ENCODE assay signal across 8 mouse cellular contexts in the genomic region with DNA sequence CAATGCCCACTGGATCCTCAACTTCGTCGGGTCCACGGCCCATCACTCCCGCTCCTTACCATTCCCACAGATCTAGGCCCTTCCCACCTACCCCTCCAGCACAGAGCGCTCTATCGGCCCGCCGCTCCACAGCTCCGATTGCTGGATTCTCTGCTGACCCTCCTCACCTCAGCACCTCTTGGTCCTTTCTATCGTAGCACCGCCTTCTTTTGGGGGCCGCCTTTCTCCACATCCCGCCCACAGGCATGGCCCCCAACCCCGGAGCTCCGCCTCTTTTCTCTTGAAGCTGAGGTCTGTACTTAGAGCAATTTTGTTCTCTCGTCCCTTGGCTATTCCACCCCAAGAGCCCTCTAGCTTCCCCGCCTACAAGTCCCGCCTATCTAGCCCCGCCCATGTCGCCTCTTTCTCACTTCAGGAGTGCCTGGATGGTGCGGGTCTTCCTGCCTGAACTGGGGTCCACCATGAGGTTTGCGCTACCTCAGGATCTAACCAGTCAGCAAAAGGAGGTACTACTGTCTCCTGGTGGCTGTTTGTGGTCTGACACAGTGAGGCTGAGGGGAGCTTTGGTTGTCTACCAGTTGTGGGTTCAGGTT. TPM values are rescaled to one million over a fixed set of nuclear protein-coding genes. Genes with fewer than 3 reads are reported as not detected.
DNase-seq lines count a peak whose midpoint lies in the region; ATAC-seq lines count a peak whose summit lies in the region.

Gene Garnl3 (minus strand): TSS at position 155 of the 593 bp plus-strand sequence.

- peak within 1 kb of the TSS; percentile 82 for H3K4me2 ChIP-seq in limb, embryonic 11.5 days (ENCODE audit: low read depth, severe bottlenecking)
- peak within 1 kb of the TSS; percentile 98 for H3K4me2 ChIP-seq in midbrain, embryonic 12.5 days (replicated peaks)

- H3K27ac ChIP-seq in limb, embryonic 11.5 days (replicated peaks; ENCODE audit: low read depth, low read length): 0 out of 2 replicates have a peak within 1 kb of the TSS, but pooled peaks have one; percentile 21
- no peak within 1 kb of the TSS; the same call in 1 of the 2 replicates for H3K27ac ChIP-seq in midbrain, embryonic 12.5 days (replicated peaks)

- H3K27me3 ChIP-seq in limb, embryonic 11.5 days (ENCODE audit: control insufficient read depth, insufficient read depth, low read length): peaks cover 11% of the 10 kb centered on the region
- H3K27me3 ChIP-seq in midbrain, embryonic 12.5 days: peaks cover 44% of the 10 kb centered on the region
- H3K27me3 ChIP-seq in splenic B cell, adult 2 months (ENCODE audit: control insufficient read depth, insufficient read depth, low read length, poor library complexity, severe bottlenecking): no peaks in the 10 kb centered on the region

- H3K9me3 ChIP-seq in limb, embryonic 11.5 days (ENCODE audit: control insufficient read depth, low read length): no peaks in the 10 kb centered on the region
- no peaks in the 10 kb centered on the region for H3K9me3 ChIP-seq in midbrain, embryonic 12.5 days

- H3K9ac ChIP-seq in limb, embryonic 11.5 days (ENCODE audit: low read length): no peak within 1 kb of the TSS
- peak within 1 kb of the TSS; percentile 85; the same call in 1 of the 2 replicates for H3K9ac ChIP-seq in midbrain, embryonic 12.5 days (replicated peaks)

- WGBS in limb, embryonic 11.5 days: under 1% methylated on average over 22 of the region's 22 CpGs
- 1% methylated on average over 22 of the region's 22 CpGs for WGBS in midbrain, embryonic 12.5 days

- peak; percentile 10 for ATAC-seq in common myeloid progenitor, adult 5-6 weeks (replicated peaks; ENCODE audit: low read depth, poor library complexity, severe bottlenecking)
- ATAC-seq in granulocyte monocyte progenitor cell, adult 5-6 weeks (replicated peaks; ENCODE audit: poor library complexity, severe bottlenecking): peak; percentile 8
- ATAC-seq in limb, embryonic 11.5 days (ENCODE audit: insufficient number of reproducible peaks, low FRiP score, low TSS enrichment, low read depth): peak; percentile 41
- peak; percentile 60 for ATAC-seq in midbrain, embryonic 12.5 days (ENCODE audit: low FRiP score, low read depth)

- H3K4me1 ChIP-seq in limb, embryonic 11.5 days (ENCODE audit: control insufficient read depth, insufficient read depth, low read length): peaks cover 3% of the 10 kb centered on the region; the same call in 1 of the 2 replicates
- H3K4me1 ChIP-seq in midbrain, embryonic 12.5 days: peaks cover 14% of the 10 kb centered on the region

- H3K4me3 ChIP-seq in limb, embryonic 11.5 days (ENCODE audit: low read depth, low read length): peak within 1 kb of the TSS; percentile 49
- peak within 1 kb of the TSS; percentile 75 for H3K4me3 ChIP-seq in midbrain, embryonic 12.5 days

- DNase-seq in urinary bladder, postnatal 14 days (ENCODE audit: low spot score): peak; percentile 64
- DNase-seq in urinary bladder, adult 2 months (ENCODE audit: low spot score): no peak
- peak; percentile 55 for DNase-seq in kidney, adult 18-20 months
- DNase-seq in limb, embryonic 11.5 days (ENCODE audit: low spot score): peak; percentile 63
- peak; percentile 71 for DNase-seq in splenic B cell, adult 2 months (ENCODE audit: low read depth, low spot score)

- no peaks in the 10 kb centered on the region for H3K36me3 ChIP-seq in limb, embryonic 11.5 days (ENCODE audit: control insufficient read depth, insufficient read depth, low read length)
- no peaks in the 10 kb centered on the region for H3K36me3 ChIP-seq in midbrain, embryonic 12.5 days
- H3K36me3 ChIP-seq in splenic B cell, adult 2 months (ENCODE audit: control insufficient read depth, insufficient read depth, low read length, poor library complexity, severe bottlenecking): no peaks in the 10 kb centered on the region

RNA-seq across cellular contexts. Expression of gene Garnl3, which starts in this region (rescaled TPM):
- polyA plus RNA-seq in urinary bladder, adult 2 months (2012; rRNA removed): 3.7 TPM in 2 replicates
- total RNA-seq in common myeloid progenitor, adult 5-6 weeks (2017): 1.1 and 21.5 TPM in 2 replicates
- not detected in 2 replicates for total RNA-seq in granulocyte monocyte progenitor cell, adult 5-6 weeks (2014; fragmentation: Nextera tagmentation)
- 0.13 TPM in 1 of 2 replicates, not detected in the other for total RNA-seq in granulocyte monocyte progenitor cell, adult 5-6 weeks (2017)
- polyA plus RNA-seq in limb, embryonic 11.5 days (2014; fragmentation: Nextera tagmentation; extraction: Ambion mirVana): 10.4 and 13.1 TPM in 2 replicates
- polyA plus RNA-seq in midbrain, embryonic 12.5 days (2016; fragmentation: Nextera tagmentation; extraction: Ambion mirVana): 15.6 and 16.6 TPM in 2 replicates

Comparison
In these comparisons a context has a peak if more than half of its experiments do, and no peak if none do; other contexts are left out.
1. Peak in ATAC-seq in granulocyte monocyte progenitor cell, adult 5-6 weeks; RNA of the gene not detected or under 1 TPM.
2. ATAC-seq: peak in every context shown above with its lines; median percentile 60 in midbrain, embryonic 12.5 days; 41 in limb, embryonic 11.5 days; 10 in common myeloid progenitor, adult 5-6 weeks; 8 in granulocyte monocyte progenitor cell, adult 5-6 weeks.